In genomic region chr2:12060034-12060723, GRCm38 (mm10) we compare ENCODE assay signal across 9 mouse cellular contexts.
DNase-seq lines count a peak whose midpoint lies in the region; ATAC-seq and TF ChIP-seq lines count a peak whose summit lies in the region.
"Had no signal": no experiment of that assay in that cellular context is flagged by ENCODE, and none has a peak within 500 bp of the region (broad histone marks: within the 10 kb centered on the region; RNA-seq: fewer than 3 reads in every experiment).

No protein-coding gene starts in this region.

- no peak overlapping the region for H3K4me3 ChIP-seq in hindbrain, embryonic 11.5 days (ENCODE audit: low read depth, low read length)
- H3K4me3 ChIP-seq in hindbrain, postnatal 0 days (ENCODE audit: low read length), result no peak overlapping the region
- no peak overlapping the region for H3K4me3 ChIP-seq in limb, embryonic 10.5 days
- H3K4me3 ChIP-seq in neural tube, embryonic 15.5 days (replicated peaks), result no peak overlapping the region
- no peak overlapping the region for H3K4me3 ChIP-seq in forebrain, embryonic 12.5 days (replicated peaks)
- no peak overlapping the region for H3K4me3 ChIP-seq in left cerebral cortex, adult 2 months

- ATAC-seq in hindbrain, embryonic 11.5 days (ENCODE audit: low FRiP score), result peak; percentile 69; the same call in 1 of the 2 replicates
- ATAC-seq in hindbrain, postnatal 0 days, result no peak
- peak; percentile 38; the same call in 1 of the 2 replicates for ATAC-seq in neural tube, embryonic 15.5 days (ENCODE audit: low FRiP score)
- ATAC-seq in forebrain, embryonic 12.5 days (ENCODE audit: low FRiP score), result no peak

- no peak overlapping the region for H3K9ac ChIP-seq in hindbrain, embryonic 11.5 days (ENCODE audit: low read depth, low read length)
- no peak overlapping the region for H3K9ac ChIP-seq in hindbrain, postnatal 0 days (replicated peaks; ENCODE audit: low read length)
- no peak overlapping the region for H3K9ac ChIP-seq in neural tube, embryonic 15.5 days (replicated peaks)
- no peak overlapping the region for H3K9ac ChIP-seq in forebrain, embryonic 12.5 days

- no peak overlapping the region for H3K27ac ChIP-seq in hindbrain, embryonic 11.5 days (ENCODE audit: low read depth, low read length)
- no peak overlapping the region for H3K27ac ChIP-seq in hindbrain, postnatal 0 days
- peak overlapping the region; percentile 66 for H3K27ac ChIP-seq in limb, embryonic 10.5 days
- H3K27ac ChIP-seq in neural tube, embryonic 15.5 days (replicated peaks), result no peak overlapping the region
- H3K27ac ChIP-seq in forebrain, embryonic 12.5 days, result no peak overlapping the region
- H3K27ac ChIP-seq in left cerebral cortex, adult 2 months, result no peak overlapping the region

- no peaks in the 10 kb centered on the region for H3K36me3 ChIP-seq in hindbrain, embryonic 11.5 days (ENCODE audit: control insufficient read depth, insufficient read depth, low read length)
- H3K36me3 ChIP-seq in hindbrain, postnatal 0 days (ENCODE audit: insufficient read depth, low read length), result no peaks in the 10 kb centered on the region
- no peaks in the 10 kb centered on the region for H3K36me3 ChIP-seq in limb, embryonic 10.5 days
- H3K36me3 ChIP-seq in neural tube, embryonic 15.5 days, result no peaks in the 10 kb centered on the region
- no peaks in the 10 kb centered on the region for H3K36me3 ChIP-seq in forebrain, embryonic 12.5 days (replicated peaks)

- WGBS in hindbrain, embryonic 11.5 days, result 55% methylated on average over 5 of the region's 5 CpGs
- WGBS in hindbrain, postnatal 0 days, result 65% methylated on average over 5 of the region's 5 CpGs
- 15% methylated on average over 5 of the region's 5 CpGs for WGBS in limb, embryonic 10.5 days
- 57% methylated on average over 5 of the region's 5 CpGs for WGBS in neural tube, embryonic 15.5 days
- WGBS in forebrain, embryonic 12.5 days, result 78% methylated on average over 5 of the region's 5 CpGs

- no peaks in the 10 kb centered on the region for H3K4me1 ChIP-seq in hindbrain, embryonic 11.5 days (replicated peaks; ENCODE audit: control insufficient read depth, insufficient read depth, low read length)
- H3K4me1 ChIP-seq in hindbrain, postnatal 0 days (ENCODE audit: insufficient read depth, low read length), result no peaks in the 10 kb centered on the region
- H3K4me1 ChIP-seq in limb, embryonic 10.5 days, result peaks cover 24% of the 10 kb centered on the region
- no peaks in the 10 kb centered on the region for H3K4me1 ChIP-seq in neural tube, embryonic 15.5 days
- no peaks in the 10 kb centered on the region for H3K4me1 ChIP-seq in forebrain, embryonic 12.5 days

- TF ChIP-seq CTCF in hindbrain, postnatal 0 days (IDR thresholded peaks at IDR 0.05; ENCODE audit: low read depth), result no peak
- no peak for TF ChIP-seq CTCF in left cerebral cortex, adult 2 months (IDR thresholded peaks at IDR 0.05)

- no peaks in the 10 kb centered on the region for H3K27me3 ChIP-seq in hindbrain, embryonic 11.5 days (ENCODE audit: control insufficient read depth, insufficient read depth, low read length)
- H3K27me3 ChIP-seq in hindbrain, postnatal 0 days (ENCODE audit: insufficient read depth, low read length), result no peaks in the 10 kb centered on the region
- 0 out of 2 replicates have a peak, but pooled peaks cover 6% of the 10 kb centered on the region for H3K27me3 ChIP-seq in limb, embryonic 10.5 days (ENCODE audit: low read depth, poor library complexity, severe bottlenecking)
- no peaks in the 10 kb centered on the region for H3K27me3 ChIP-seq in neural tube, embryonic 15.5 days (replicated peaks)
- H3K27me3 ChIP-seq in forebrain, embryonic 12.5 days, result no peaks in the 10 kb centered on the region

- H3K9me3 ChIP-seq in hindbrain, embryonic 11.5 days (ENCODE audit: control insufficient read depth, low read length), result no peaks in the 10 kb centered on the region
- no peaks in the 10 kb centered on the region for H3K9me3 ChIP-seq in hindbrain, postnatal 0 days (ENCODE audit: low read length)
- H3K9me3 ChIP-seq in limb, embryonic 10.5 days (replicated peaks), result no peaks in the 10 kb centered on the region
- H3K9me3 ChIP-seq in neural tube, embryonic 15.5 days (replicated peaks), result no peaks in the 10 kb centered on the region
- H3K9me3 ChIP-seq in forebrain, embryonic 12.5 days, result no peaks in the 10 kb centered on the region

- H3K4me2 ChIP-seq in hindbrain, embryonic 11.5 days (replicated peaks; ENCODE audit: low read depth, low read length), result no peak overlapping the region
- no peak overlapping the region for H3K4me2 ChIP-seq in hindbrain, postnatal 0 days (ENCODE audit: low read depth, low read length)
- no peak overlapping the region for H3K4me2 ChIP-seq in neural tube, embryonic 15.5 days
- H3K4me2 ChIP-seq in forebrain, embryonic 12.5 days, result no peak overlapping the region

- intact Hi-C loops in left cerebral cortex, adult 2 months (cut with DNase I), result no loop called here

- DNase-seq in hindbrain, embryonic 11.5 days (ENCODE audit: low spot score), result no peak
- no peak for DNase-seq in hindbrain, postnatal 0 days (ENCODE audit: low spot score)
- peak; percentile 37 for DNase-seq in heart, postnatal 4 days
- DNase-seq in limb, embryonic 10.5 days (ENCODE audit: low spot score), result peak; percentile 62
- no peak for DNase-seq in gastrocnemius, adult 18-20 months (ENCODE audit: low spot score)
- no peak for DNase-seq in left cerebral cortex, adult 2 months (ENCODE audit: extremely low spot score in 1 of 2, low spot score in 2 of 2)
- DNase-seq: layer of hippocampus, adult 9-11 months had no signal

Comparison
In these comparisons a context has a peak if more than half of its experiments do, and no peak if none do; other contexts are left out.
1. ATAC-seq: peak in hindbrain, embryonic 11.5 days (single experiment) and neural tube, embryonic 15.5 days (single experiment); none in hindbrain, postnatal 0 days (single experiment) and forebrain, embryonic 12.5 days (single experiment).
2. DNase-seq: peak in heart, postnatal 4 days (single experiment) and limb, embryonic 10.5 days (single experiment); none in hindbrain, embryonic 11.5 days (single experiment), hindbrain, postnatal 0 days (single experiment), gastrocnemius, adult 18-20 months (single experiment) and left cerebral cortex, adult 2 months (0 of 2).